In the genomic region with DNA sequence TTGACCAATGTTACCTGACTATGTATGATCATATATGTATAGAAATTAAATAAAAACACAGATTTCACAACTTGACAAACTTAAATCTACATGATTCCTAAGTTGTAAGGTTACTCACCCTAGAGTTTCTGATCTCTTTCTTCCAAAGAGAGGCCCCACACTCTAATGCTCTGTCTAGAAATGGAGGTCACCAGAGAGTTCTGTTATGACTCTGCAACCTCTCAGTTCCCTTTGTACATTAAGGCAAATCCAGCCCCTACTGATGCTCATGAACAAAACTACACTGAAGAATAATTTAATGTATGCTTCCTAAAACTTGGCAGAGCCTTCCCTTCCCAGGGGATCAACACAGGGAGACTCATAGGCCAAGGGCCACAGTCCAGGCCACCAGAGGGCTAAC, we compare ENCODE assay signal across 47 mouse cellular contexts. TPM values are rescaled to one million over a fixed set of nuclear protein-coding genes. Genes with fewer than 3 reads are reported as not detected.
"Had no signal": no experiment of that assay in that cellular context is flagged by ENCODE, and none has a peak within 500 bp of the region (broad histone marks: within the 10 kb centered on the region; RNA-seq: fewer than 3 reads in every experiment).

No protein-coding gene starts in this region.

- H3K4me1 ChIP-seq: limb, embryonic 10.5 days; limb, embryonic 12.5 days; limb, embryonic 13.5 days; limb, embryonic 15.5 days; liver, embryonic 12.5 days; liver, embryonic 13.5 days; liver, embryonic 15.5 days; lung, embryonic 15.5 days; megakaryocyte, embryonic 14.5 days; midbrain, embryonic 10.5 days; midbrain, embryonic 12.5 days; midbrain, embryonic 13.5 days; midbrain, embryonic 15.5 days; neural tube, embryonic 12.5 days had no signal

- H3K27me3 ChIP-seq: limb, embryonic 12.5 days; limb, embryonic 13.5 days; limb, embryonic 15.5 days; liver, embryonic 12.5 days; liver, embryonic 13.5 days; liver, embryonic 15.5 days; lung, embryonic 15.5 days; megakaryocyte, embryonic 14.5 days; midbrain, embryonic 12.5 days; midbrain, embryonic 13.5 days; midbrain, embryonic 15.5 days; neural tube, embryonic 12.5 days had no signal

- H3K9me3 ChIP-seq: limb, embryonic 10.5 days; limb, embryonic 12.5 days; limb, embryonic 13.5 days; limb, embryonic 15.5 days; liver, embryonic 12.5 days; liver, embryonic 13.5 days; liver, embryonic 15.5 days; lung, embryonic 15.5 days; megakaryocyte, embryonic 14.5 days; midbrain, embryonic 12.5 days; midbrain, embryonic 13.5 days; midbrain, embryonic 15.5 days; neural tube, embryonic 12.5 days had no signal

- H3K4me3 ChIP-seq: limb, embryonic 10.5 days; limb, embryonic 12.5 days; limb, embryonic 13.5 days; limb, embryonic 15.5 days; liver, embryonic 12.5 days; liver, embryonic 13.5 days; liver, embryonic 15.5 days; lung, embryonic 15.5 days; megakaryocyte, embryonic 14.5 days; midbrain, embryonic 10.5 days; midbrain, embryonic 12.5 days; midbrain, embryonic 13.5 days; midbrain, embryonic 15.5 days; myocyte; neural tube, embryonic 12.5 days had no signal

- H3K27ac ChIP-seq: limb, embryonic 10.5 days; limb, embryonic 12.5 days; limb, embryonic 13.5 days; limb, embryonic 15.5 days; liver, embryonic 12.5 days; liver, embryonic 13.5 days; liver, embryonic 14.5 days; liver, embryonic 15.5 days; lung, embryonic 15.5 days; macrophage; midbrain, embryonic 10.5 days; midbrain, embryonic 12.5 days; midbrain, embryonic 13.5 days; midbrain, embryonic 15.5 days; neural tube, embryonic 12.5 days had no signal

- H3K4me2 ChIP-seq: limb, embryonic 12.5 days; limb, embryonic 13.5 days; limb, embryonic 15.5 days; liver, embryonic 11.5 days; liver, embryonic 12.5 days; liver, embryonic 13.5 days; liver, embryonic 15.5 days; lung, embryonic 14.5 days; lung, embryonic 15.5 days; midbrain, embryonic 11.5 days; midbrain, embryonic 12.5 days; midbrain, embryonic 13.5 days; midbrain, embryonic 15.5 days; neural tube, embryonic 12.5 days had no signal

- H3K9ac ChIP-seq: limb, embryonic 12.5 days; limb, embryonic 13.5 days; limb, embryonic 15.5 days; liver, embryonic 12.5 days; liver, embryonic 13.5 days; liver, embryonic 14.5 days; liver, embryonic 15.5 days; liver, postnatal 0 days; lung, embryonic 14.5 days; lung, embryonic 15.5 days; midbrain, embryonic 12.5 days; midbrain, embryonic 13.5 days; midbrain, embryonic 15.5 days; neural tube, embryonic 12.5 days had no signal

- DNase-seq: left cerebral cortex, postnatal 4 days; liver; liver, embryonic 13.5 days; liver, postnatal 0 days; lung, adult 18-20 months; lung, adult 2 months; lung, embryonic 14.5 days; lung, postnatal 10 days; lung, postnatal 14 days; lung, postnatal 36 days; lung, postnatal 4 days; midbrain, embryonic 14.5 days had no signal

- H3K36me3 ChIP-seq: limb, embryonic 10.5 days; limb, embryonic 12.5 days; limb, embryonic 13.5 days; limb, embryonic 15.5 days; liver, embryonic 12.5 days; liver, embryonic 13.5 days; liver, embryonic 15.5 days; lung, embryonic 15.5 days; midbrain, embryonic 10.5 days; midbrain, embryonic 12.5 days; midbrain, embryonic 13.5 days; midbrain, embryonic 15.5 days; neural tube, embryonic 12.5 days had no signal

RNA-seq across cellular contexts. Expression of gene Gm10770, which starts 12.8 kb away (rescaled TPM):
- total RNA-seq: left cerebral cortex, postnatal 10 days; left cerebral cortex, postnatal 14 days; left cerebral cortex, postnatal 25 days; left cerebral cortex, postnatal 36 days; left cerebral cortex, postnatal 4 days; liver, adult 2 months; megakaryocyte progenitor cell, adult 5-6 weeks; megakaryocyte, adult 5-6 weeks; megakaryocyte-erythroid progenitor cell, adult 5-6 weeks; midbrain, postnatal 0 days; monocyte, adult 5-6 weeks had no signal
- polyA plus RNA-seq: limb, embryonic 10.5 days; limb, embryonic 11.5 days; limb, embryonic 12.5 days; limb, embryonic 13.5 days; limb, embryonic 14.5 days; limb, embryonic 15.5 days; liver, adult 2 months; liver, embryonic 11.5 days; liver, embryonic 12.5 days; liver, embryonic 13.5 days; liver, embryonic 14.5 days; liver, embryonic 15.5 days; liver, embryonic 16.5 days; liver, postnatal 0 days; lung, adult 2 months; lung, embryonic 14.5 days; lung, embryonic 15.5 days; lung, embryonic 16.5 days; lung, postnatal 0 days; macrophage; midbrain, embryonic 10.5 days; midbrain, embryonic 11.5 days; midbrain, embryonic 12.5 days; midbrain, embryonic 13.5 days; midbrain, embryonic 14.5 days; midbrain, embryonic 15.5 days; midbrain, embryonic 16.5 days; midbrain, postnatal 0 days; myocyte; neural tube, embryonic 11.5 days; neural tube, embryonic 12.5 days had no signal

RNA-seq across cellular contexts. Expression of gene Gm14139, which starts 14.9 kb away (rescaled TPM):
- total RNA-seq: left cerebral cortex, postnatal 10 days; left cerebral cortex, postnatal 14 days; left cerebral cortex, postnatal 25 days; left cerebral cortex, postnatal 36 days; left cerebral cortex, postnatal 4 days; liver, adult 2 months; megakaryocyte progenitor cell, adult 5-6 weeks; megakaryocyte, adult 5-6 weeks; megakaryocyte-erythroid progenitor cell, adult 5-6 weeks; midbrain, postnatal 0 days; monocyte, adult 5-6 weeks had no signal
- polyA plus RNA-seq: limb, embryonic 10.5 days; limb, embryonic 11.5 days; limb, embryonic 12.5 days; limb, embryonic 13.5 days; limb, embryonic 15.5 days; liver, adult 2 months; liver, embryonic 11.5 days; liver, embryonic 15.5 days; liver, embryonic 16.5 days; liver, postnatal 0 days; lung, adult 2 months; lung, embryonic 14.5 days; lung, embryonic 15.5 days; lung, embryonic 16.5 days; lung, postnatal 0 days; macrophage; midbrain, embryonic 11.5 days; midbrain, embryonic 12.5 days; midbrain, embryonic 13.5 days; midbrain, embryonic 14.5 days; midbrain, embryonic 15.5 days; midbrain, embryonic 16.5 days; midbrain, postnatal 0 days; neural tube, embryonic 11.5 days; neural tube, embryonic 12.5 days had no signal
